Mouse (Mus musculus) stomach, embryonic 14.5 days (tissue): ENCODE measurements at regions not wholly inside any gene's neighbourhood (a gene's known extent, or its start where the extent isn't known, plus 50 kb on each side); places are given as distances from the start of the nearest gene placed in this dataset.

Source experiments
- ATAC-seq: fragments of 200-750 bp; cut with Nextera tagmentation; 2 replicates; pipeline ENCODE4 v1.8.0; 2017; ENCODE audit warnings: low read depth, moderate TSS enrichment; ENCODE audit not compliant: insufficient number of reproducible peaks, insufficient read depth, low FRiP score
- H3K27ac ChIP-seq: fragments of 300-500 bp; sonication (generic); 2 replicates; pipeline ENCODE4 v1.5.1; 2014; ENCODE audit warnings: mild to moderate bottlenecking, low read length, moderate library complexity, mixed read lengths
- H3K27me3 ChIP-seq: fragments of 300-500 bp; sonication (generic); 2 replicates; pipeline ENCODE4 v1.6.1; 2014; ENCODE audit warnings: low read length, control low read depth, mixed read lengths; ENCODE audit not compliant: control insufficient read depth, insufficient read depth
- H3K36me3 ChIP-seq: fragments of 300-500 bp; sonication (generic); 2 replicates; pipeline ENCODE4 v1.6.1; 2014; ENCODE audit warnings: mild to moderate bottlenecking, control low read depth, low read length, moderate library complexity, mixed read lengths; ENCODE audit not compliant: control insufficient read depth, insufficient read depth
- H3K4me1 ChIP-seq: fragments of 300-500 bp; sonication (generic); 2 replicates; pipeline ENCODE4 v1.6.1; 2014; ENCODE audit warnings: low read length, control low read depth, mixed read lengths; ENCODE audit not compliant: control insufficient read depth, insufficient read depth
- H3K4me2 ChIP-seq: fragments of 300-500 bp; sonication (generic); replicated peaks from 2 replicates; pipeline ENCODE4 v1.6.1; 2014; ENCODE audit warnings: low read depth, low read length, control low read depth
- H3K4me3 ChIP-seq: fragments of 300-500 bp; sonication (generic); 2 replicates; pipeline ENCODE4 v1.5.1; 2014; ENCODE audit warnings: low read depth, low read length, control low read depth
- H3K9ac ChIP-seq: fragments of 300-500 bp; sonication (generic); replicated peaks from 2 replicates; pipeline ENCODE4 v1.6.1; 2014; ENCODE audit warnings: low read depth, mild to moderate bottlenecking, control low read depth, low read length, moderate library complexity, mixed read lengths
- H3K9me3 ChIP-seq: fragments of 300-500 bp; sonication (generic); 2 replicates; pipeline ENCODE4 v1.6.1; 2016; ENCODE audit warnings: low read depth, low read length, control low read depth; ENCODE audit not compliant: control insufficient read depth
- WGBS: fragments of 180-500 bp; shearing (Covaris S2); extraction: QIAGEN DNeasy Blood & Tissue Kit; methylation state at CpG from one replicate; pipeline ENCODE4 v1.1.7; 2014; 5-methylcytosine and 5-hydroxymethylcytosine counted together

DNA sequence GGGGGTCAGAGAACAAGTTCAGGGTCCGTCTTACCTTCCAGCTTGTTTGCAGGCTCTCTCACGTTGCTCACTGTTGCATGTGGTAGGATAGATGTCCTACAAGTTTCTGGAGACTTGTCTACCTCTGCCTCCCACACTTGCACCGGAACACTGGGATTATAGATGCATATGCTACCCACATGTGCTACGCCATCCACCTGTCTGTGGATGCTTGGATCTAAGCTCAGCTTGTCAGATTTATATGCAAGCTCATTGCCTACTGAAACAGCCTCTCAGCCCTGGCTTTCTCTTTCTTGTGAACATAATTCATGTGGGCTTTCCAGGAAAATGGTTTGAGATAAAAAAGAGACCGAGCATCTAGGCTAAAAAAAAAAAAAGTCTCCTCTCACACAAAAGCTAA, 353.0 kb downstream of the Nucb2 start:
- H3K27me3 ChIP-seq: no peaks in the 10 kb centered on the region
- H3K4me2 ChIP-seq: no peak overlapping the region
- H3K4me1 ChIP-seq: no peaks in the 10 kb centered on the region
- no peak overlapping the region for H3K9ac ChIP-seq
- H3K27ac ChIP-seq: no peak overlapping the region
- no peak for ATAC-seq
- no peak overlapping the region for H3K4me3 ChIP-seq
- H3K36me3 ChIP-seq: no peaks in the 10 kb centered on the region
- H3K9me3 ChIP-seq: no peaks in the 10 kb centered on the region
- 69% methylated on average over 5 of the region's 5 CpGs for WGBS

DNA sequence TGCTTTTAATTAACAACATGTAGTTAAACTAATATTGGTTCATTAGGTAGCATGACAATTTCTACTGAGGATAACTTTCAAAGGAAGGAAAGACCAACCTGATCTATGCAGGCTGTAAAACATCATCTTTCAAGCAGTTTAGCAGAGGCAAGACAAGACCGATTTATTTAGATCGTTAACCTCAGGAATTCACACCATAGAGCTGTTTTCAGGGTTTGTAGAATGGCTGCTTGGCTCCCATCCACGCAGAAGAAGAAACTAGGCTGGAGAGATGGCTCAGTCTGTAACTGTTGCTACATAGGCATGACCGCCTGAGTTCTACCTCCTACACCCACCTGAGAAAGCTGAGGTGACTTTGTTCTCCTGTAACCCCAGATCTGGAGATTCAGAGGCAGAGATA, 353.6 kb downstream of the Nucb2 start:
- Histone ChIP-seq H3K27me3 (no peaks in the 10 kb centered on the region), H3K9ac (no peak overlapping the region), H3K27ac (no peak overlapping the region), H3K4me1 (no peaks in the 10 kb centered on the region), H3K9me3 (no peaks in the 10 kb centered on the region), H3K4me3 (no peak overlapping the region), H3K4me2 (no peak overlapping the region), H3K36me3 (no peaks in the 10 kb centered on the region)
- WGBS: 83% methylated on average over 4 of the region's 4 CpGs
- ATAC-seq: no peak

DNA sequence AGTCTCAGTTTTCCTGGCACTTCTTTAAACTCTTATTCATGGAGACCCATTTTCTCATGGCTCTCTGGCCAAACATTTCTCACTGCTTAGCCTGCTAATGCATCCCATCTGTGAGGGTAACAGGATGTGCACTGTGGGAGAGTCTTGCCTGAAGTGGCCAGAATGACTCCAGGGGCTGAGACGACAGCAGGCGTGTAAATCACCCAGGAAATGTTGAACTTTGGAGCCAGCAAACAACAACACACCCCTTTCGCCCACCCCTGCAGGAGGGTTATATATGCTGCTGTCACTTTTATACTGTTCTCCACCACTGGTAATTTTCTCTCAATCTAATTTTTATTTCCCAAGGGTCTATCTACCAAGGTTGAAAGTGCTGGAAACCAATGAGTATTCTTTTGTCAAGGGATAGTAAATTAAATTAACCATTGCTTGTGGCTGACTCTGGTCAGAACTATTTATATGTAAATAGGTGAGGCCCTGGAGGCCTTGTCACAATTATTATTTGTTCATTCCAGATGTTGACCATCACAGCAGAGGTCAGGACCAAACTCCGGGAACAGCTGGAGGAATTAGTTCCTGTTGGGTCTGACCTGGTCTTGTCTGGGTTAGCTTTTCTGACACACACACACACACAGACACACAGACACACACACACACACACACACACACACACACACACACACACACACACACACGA, 378.2 kb downstream of the Nucb2 start:
- H3K9ac ChIP-seq: no peak overlapping the region
- WGBS: 59% methylated on average over 5 of the region's 5 CpGs
- no peak overlapping the region for H3K4me2 ChIP-seq
- H3K36me3 ChIP-seq: no peaks in the 10 kb centered on the region
- no peaks in the 10 kb centered on the region for H3K27me3 ChIP-seq
- no peak overlapping the region for H3K27ac ChIP-seq
- no peaks in the 10 kb centered on the region for H3K9me3 ChIP-seq
- H3K4me1 ChIP-seq: no peaks in the 10 kb centered on the region
- no peak overlapping the region for H3K4me3 ChIP-seq
- no peak for ATAC-seq

DNA sequence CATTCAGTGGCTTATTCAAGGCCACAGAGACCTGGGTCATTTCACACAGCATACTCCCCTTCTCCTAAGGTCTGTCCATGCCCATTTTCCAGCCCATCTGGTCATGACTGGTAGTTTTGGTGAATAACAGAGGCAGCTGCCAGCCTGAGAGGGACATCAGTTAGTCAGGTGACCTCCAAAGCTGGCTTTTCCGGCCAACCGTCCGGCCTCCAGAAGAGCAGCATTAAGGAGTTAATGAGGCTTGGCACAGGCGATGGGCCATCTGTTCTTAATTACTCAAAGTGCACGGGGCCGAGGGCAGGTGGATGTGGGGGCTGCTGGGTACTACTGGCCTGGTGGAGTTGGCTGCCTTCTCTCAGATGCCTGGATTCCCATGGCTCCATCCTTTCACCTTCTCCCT, 389.7 kb downstream of the Nucb2 start:
- Histone ChIP-seq H3K4me3 (no peak overlapping the region), H3K4me2 (no peak overlapping the region), H3K9ac (no peak overlapping the region), H3K9me3 (no peaks in the 10 kb centered on the region), H3K36me3 (no peaks in the 10 kb centered on the region), H3K27me3 (no peaks in the 10 kb centered on the region), H3K27ac (no peak overlapping the region), H3K4me1 (no peaks in the 10 kb centered on the region)
- WGBS: 78% methylated on average over 6 of the region's 6 CpGs
- no peak for ATAC-seq

DNA sequence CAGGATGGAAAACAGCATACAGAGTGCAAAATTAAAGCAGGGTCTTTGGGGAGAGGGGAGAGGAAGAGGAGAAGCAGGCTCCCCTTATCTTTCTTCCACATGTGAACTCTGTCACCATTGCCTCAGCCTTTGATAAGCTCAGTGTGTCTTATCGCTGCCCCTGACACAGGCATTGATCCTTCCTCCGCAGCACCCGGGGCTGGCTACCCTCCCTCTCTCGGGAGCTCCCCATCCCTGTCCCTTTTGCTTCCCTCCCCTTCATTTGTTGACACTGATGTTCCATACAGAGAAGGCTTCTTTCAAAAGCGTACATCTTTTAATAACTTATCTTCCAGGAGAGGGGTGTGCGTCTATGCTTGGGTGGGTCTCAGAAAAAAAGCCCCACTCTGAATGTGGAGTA, 411.6 kb downstream of the Nucb2 start:
- H3K9ac ChIP-seq: no peak overlapping the region
- 36% methylated on average over 6 of the region's 6 CpGs for WGBS
- H3K36me3 ChIP-seq: no peaks in the 10 kb centered on the region
- no peaks in the 10 kb centered on the region for H3K9me3 ChIP-seq
- no peak overlapping the region for H3K4me2 ChIP-seq
- no peaks in the 10 kb centered on the region for H3K4me1 ChIP-seq
- no peak for ATAC-seq
- no peaks in the 10 kb centered on the region for H3K27me3 ChIP-seq
- H3K27ac ChIP-seq: no peak overlapping the region
- no peak overlapping the region for H3K4me3 ChIP-seq

DNA sequence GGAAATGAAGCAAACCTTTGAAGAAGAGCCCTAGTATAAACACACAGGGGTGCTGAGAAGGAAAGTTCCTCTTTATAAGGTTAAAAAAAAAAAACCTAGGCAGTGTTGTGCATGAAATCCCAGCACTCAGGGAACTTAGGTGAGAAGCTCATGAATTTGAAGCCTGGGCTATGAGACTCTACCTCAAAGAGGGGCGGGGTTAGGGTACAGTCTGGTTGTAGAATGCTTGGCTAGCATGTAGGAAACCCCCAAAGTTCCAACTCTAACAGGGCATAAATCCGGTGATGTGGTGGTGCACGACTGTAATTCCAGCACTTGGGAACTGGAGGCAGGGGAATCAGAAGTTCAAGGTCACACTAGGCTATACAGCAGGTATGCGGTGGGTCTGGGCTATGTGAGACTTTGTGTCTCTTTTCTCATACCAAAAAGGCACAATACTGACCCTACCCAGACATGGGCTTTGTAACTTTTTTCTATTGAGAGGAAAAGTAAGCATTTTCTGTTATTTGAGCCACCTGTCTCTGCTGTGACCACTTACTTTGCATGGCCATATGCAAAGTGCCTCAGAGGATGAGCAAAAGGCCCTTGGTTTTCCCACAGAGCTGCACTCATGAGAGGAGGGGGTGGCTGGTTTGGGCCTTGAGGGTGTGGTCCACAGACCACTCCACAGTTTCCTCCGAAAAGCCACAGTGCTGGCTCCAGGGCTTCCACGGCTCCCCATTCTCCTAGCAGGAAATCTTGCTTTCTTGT, 413.9 kb downstream of the Nucb2 start:
- H3K4me2 ChIP-seq: no peak overlapping the region
- H3K27me3 ChIP-seq: no peaks in the 10 kb centered on the region
- no peak for ATAC-seq
- H3K9me3 ChIP-seq: no peaks in the 10 kb centered on the region
- no peak overlapping the region for H3K27ac ChIP-seq
- no peak overlapping the region for H3K4me3 ChIP-seq
- no peaks in the 10 kb centered on the region for H3K36me3 ChIP-seq
- WGBS: 90% methylated on average over 6 of the region's 6 CpGs
- H3K9ac ChIP-seq: no peak overlapping the region
- H3K4me1 ChIP-seq: no peaks in the 10 kb centered on the region

DNA sequence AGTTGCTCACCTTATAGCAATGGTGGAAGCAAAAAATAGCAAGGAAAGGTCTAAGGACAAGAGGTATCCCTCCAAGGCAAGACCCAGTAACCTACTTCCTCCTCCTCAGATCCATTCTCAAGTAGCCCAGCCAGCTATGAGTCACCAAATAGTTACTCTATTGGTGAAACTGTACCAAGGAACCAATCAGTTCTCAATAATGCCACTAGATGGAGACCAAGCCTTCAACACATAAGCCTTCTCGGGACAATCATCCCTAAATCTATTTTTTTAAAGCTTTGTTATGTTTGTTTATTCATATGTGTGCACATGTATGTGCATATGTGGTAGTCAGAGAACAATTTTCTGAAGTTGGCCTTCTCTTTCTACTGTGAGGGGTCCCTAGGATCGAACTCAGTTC, 434.3 kb upstream of the Xylt1 start:
- Histone ChIP-seq H3K4me3 (no peak overlapping the region), H3K27ac (no peak overlapping the region), H3K4me1 (no peaks in the 10 kb centered on the region), H3K27me3 (no peaks in the 10 kb centered on the region), H3K4me2 (no peak overlapping the region), H3K36me3 (no peaks in the 10 kb centered on the region), H3K9me3 (no peaks in the 10 kb centered on the region), H3K9ac (no peak overlapping the region)
- 82% methylated on average over 2 of the region's 2 CpGs for WGBS
- ATAC-seq: no peak

DNA sequence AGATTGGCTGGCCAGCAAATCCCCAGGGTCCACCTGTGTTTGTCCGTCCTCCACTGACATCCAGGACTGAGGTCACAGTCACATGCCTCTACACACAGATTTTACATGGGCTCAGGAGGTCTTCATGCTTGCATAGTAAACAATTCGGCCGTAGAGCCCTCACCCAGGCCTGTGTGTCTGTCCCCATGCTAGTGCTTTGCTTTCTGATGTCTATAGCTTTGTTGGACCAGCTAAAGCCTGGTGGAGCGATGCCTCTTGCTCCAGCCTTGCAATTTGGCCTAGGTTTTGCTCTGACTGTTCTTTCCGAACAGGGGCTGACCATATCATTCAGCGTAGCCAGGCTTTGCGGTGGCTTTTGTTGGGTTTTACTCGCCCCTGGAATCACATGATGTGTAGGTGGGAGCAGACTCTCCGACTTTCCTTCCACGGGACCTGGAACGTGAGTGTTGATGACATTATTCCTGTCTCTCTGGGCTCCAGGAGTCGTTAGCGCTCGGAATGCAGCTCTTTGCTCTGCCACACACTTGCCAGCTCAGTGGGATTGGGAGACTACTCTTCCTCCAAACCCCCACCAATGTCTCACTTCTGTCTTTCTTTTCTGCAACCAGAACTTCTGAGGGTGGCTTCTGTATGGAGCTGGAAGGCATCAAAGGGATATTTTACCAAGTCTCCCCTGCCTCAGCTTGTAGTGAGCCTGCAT, 421.4 kb upstream of the Xylt1 start:
- WGBS: 74% methylated on average over 14 of the region's 14 CpGs

More for the DNA sequence above, 421.4 kb upstream of the Xylt1 start:
- no peaks in the 10 kb centered on the region for H3K36me3 ChIP-seq
- ATAC-seq: no peak
- H3K27ac ChIP-seq: no peak overlapping the region
- H3K9ac ChIP-seq: no peak overlapping the region
- H3K4me3 ChIP-seq: no peak overlapping the region
- no peaks in the 10 kb centered on the region for H3K4me1 ChIP-seq
- no peaks in the 10 kb centered on the region for H3K27me3 ChIP-seq
- no peak overlapping the region for H3K4me2 ChIP-seq
- no peaks in the 10 kb centered on the region for H3K9me3 ChIP-seq
